Comparison of ENCODE assay signal across 8 mouse cellular contexts in genomic region chr9:66068971-66069391, GRCm38 (mm10). TPM values are rescaled to one million over a fixed set of nuclear protein-coding genes. Genes with fewer than 3 reads are reported as not detected.
DNase-seq lines count a peak whose midpoint lies in the region; ATAC-seq and TF ChIP-seq lines count a peak whose summit lies in the region.

No protein-coding gene starts in this region.

- peaks cover 48% of the 10 kb centered on the region for H3K4me1 ChIP-seq in E14TG2a.4 (replicated peaks; ENCODE audit: low read depth, low read length)
- peaks cover 54% of the 10 kb centered on the region for H3K4me1 ChIP-seq in liver, embryonic 12.5 days
- H3K4me1 ChIP-seq in neural tube, embryonic 11.5 days (ENCODE audit: control insufficient read depth, insufficient read depth, low read length), result no peaks in the 10 kb centered on the region

- peaks cover 35% of the 10 kb centered on the region for H3K27me3 ChIP-seq in E14TG2a.4 (ENCODE audit: insufficient read depth, low read length)
- H3K27me3 ChIP-seq in liver, embryonic 12.5 days (replicated peaks), result peaks cover 34% of the 10 kb centered on the region
- peaks cover 26% of the 10 kb centered on the region for H3K27me3 ChIP-seq in neural tube, embryonic 11.5 days (ENCODE audit: control insufficient read depth, insufficient read depth, low read length)

- peak; percentile 46 for DNase-seq in gastrocnemius, postnatal 10 days
- DNase-seq in gastrocnemius, postnatal 14 days, result no peak
- peak; percentile 52 to 67 for DNase-seq in cerebellum, postnatal 25 days
- peak; percentile 33 for DNase-seq in heart, postnatal 4 days
- DNase-seq in neural tube, embryonic 11.5 days (ENCODE audit: low spot score), result peak; percentile 43

- peak overlapping the region; percentile 83 for H3K9ac ChIP-seq in liver, embryonic 12.5 days
- H3K9ac ChIP-seq in neural tube, embryonic 11.5 days (ENCODE audit: low read length), result peak overlapping the region; percentile 47

- intact Hi-C loops in gastrocnemius, postnatal 14 days (cut with DNase I; ENCODE audit: low total_unique reads), result no loop called here

- TF ChIP-seq CTCF in E14TG2a.4 (conservative IDR thresholded peaks at IDR 0.05; ENCODE audit: low read length), result no peak

- ATAC-seq in liver, embryonic 12.5 days, result peak; percentile 28
- ATAC-seq in neural tube, embryonic 11.5 days (ENCODE audit: insufficient read depth, low FRiP score, low TSS enrichment), result no peak
- no peak for ATAC-seq in megakaryocyte progenitor cell, adult 5-6 weeks (replicated peaks; ENCODE audit: poor library complexity)

- H3K36me3 ChIP-seq in E14TG2a.4 (ENCODE audit: insufficient read depth, low read length), result peaks cover 33% of the 10 kb centered on the region
- H3K36me3 ChIP-seq in liver, embryonic 12.5 days, result peaks cover 39% of the 10 kb centered on the region
- H3K36me3 ChIP-seq in neural tube, embryonic 11.5 days (ENCODE audit: control insufficient read depth, insufficient read depth, low read length), result peaks cover 15% of the 10 kb centered on the region

- H3K9me3 ChIP-seq in E14TG2a.4 (ENCODE audit: low read length), result no peaks in the 10 kb centered on the region
- no peaks in the 10 kb centered on the region for H3K9me3 ChIP-seq in liver, embryonic 12.5 days (replicated peaks)
- H3K9me3 ChIP-seq in neural tube, embryonic 11.5 days (ENCODE audit: control insufficient read depth, low read length), result no peaks in the 10 kb centered on the region

- H3K27ac ChIP-seq in liver, embryonic 12.5 days, result peak overlapping the region; percentile 79
- no peak overlapping the region for H3K27ac ChIP-seq in neural tube, embryonic 11.5 days (ENCODE audit: low read depth, low read length)

- 3% methylated on average over 30 of the region's 30 CpGs for WGBS in liver, embryonic 12.5 days (ENCODE audit: insufficient replicate concordance)
- under 1% methylated on average over 30 of the region's 30 CpGs for WGBS in neural tube, embryonic 11.5 days

- H3K4me3 ChIP-seq in E14TG2a.4 (replicated peaks; ENCODE audit: low read length), result peak overlapping the region; percentile 92
- H3K4me3 ChIP-seq in liver, embryonic 12.5 days, result peak overlapping the region; percentile 71
- H3K4me3 ChIP-seq in neural tube, embryonic 11.5 days (ENCODE audit: low read depth, low read length), result peak overlapping the region; percentile 45

- H3K4me2 ChIP-seq in liver, embryonic 12.5 days, result peak overlapping the region; percentile 78
- H3K4me2 ChIP-seq in neural tube, embryonic 11.5 days (ENCODE audit: low read depth), result peak overlapping the region; percentile 85

RNA-seq across cellular contexts. Expression of gene Snx22, which starts 0.5 kb away (rescaled TPM):
- 1 to 10 TPM in 1 of 2 experiments, under 1 TPM in 1; 0.80 to 1.4 TPM for total RNA-seq in gastrocnemius, postnatal 10 days (2021)
- total RNA-seq in gastrocnemius, postnatal 14 days (2021), result under 1 TPM; 0.41 to 0.55 TPM
- 1 to 10 TPM; 1.1 to 1.2 TPM for total RNA-seq in heart, postnatal 4 days (2021)
- polyA plus RNA-seq in liver, embryonic 12.5 days (2016; fragmentation: Nextera tagmentation; extraction: Ambion mirVana), result 29.6 and 33.4 TPM in 2 replicates
- polyA plus RNA-seq in neural tube, embryonic 11.5 days (2014; fragmentation: Nextera tagmentation; extraction: Ambion mirVana), result 3.4 and 4.9 TPM in 2 replicates
- total RNA-seq in megakaryocyte progenitor cell, adult 5-6 weeks (2015), result 0.17 and 0.37 TPM in 2 replicates
- 0.81 and 0.96 TPM in 2 replicates for total RNA-seq in megakaryocyte progenitor cell, adult 5-6 weeks (2017)

RNA-seq across cellular contexts. Expression of gene Ppib, which starts 9.0 kb away (rescaled TPM):
- 100 to 1,000 TPM; 204 to 237 TPM for total RNA-seq in gastrocnemius, postnatal 10 days (2021)
- 100 to 1,000 TPM; 114 to 138 TPM for total RNA-seq in gastrocnemius, postnatal 14 days (2021)
- total RNA-seq in heart, postnatal 4 days (2021), result 100 to 1,000 TPM; 284 to 297 TPM
- polyA plus RNA-seq in liver, embryonic 12.5 days (2016; fragmentation: Nextera tagmentation; extraction: Ambion mirVana), result 392 and 399 TPM in 2 replicates
- polyA plus RNA-seq in neural tube, embryonic 11.5 days (2014; fragmentation: Nextera tagmentation; extraction: Ambion mirVana), result 517 and 527 TPM in 2 replicates
- total RNA-seq in megakaryocyte progenitor cell, adult 5-6 weeks (2015), result 466 and 518 TPM in 2 replicates
- 761 and 799 TPM in 2 replicates for total RNA-seq in megakaryocyte progenitor cell, adult 5-6 weeks (2017)

RNA-seq across cellular contexts. Expression of gene Snx1, which starts 57.4 kb away (rescaled TPM):
- 10 to 100 TPM; 36.4 to 42.5 TPM for total RNA-seq in gastrocnemius, postnatal 10 days (2021)
- total RNA-seq in gastrocnemius, postnatal 14 days (2021), result 10 to 100 TPM; 23.8 to 24.0 TPM
- 10 to 100 TPM; 39.3 to 40.4 TPM for total RNA-seq in heart, postnatal 4 days (2021)
- 89.6 and 95.1 TPM in 2 replicates for polyA plus RNA-seq in liver, embryonic 12.5 days (2016; fragmentation: Nextera tagmentation; extraction: Ambion mirVana)
- 127 and 131 TPM in 2 replicates for polyA plus RNA-seq in neural tube, embryonic 11.5 days (2014; fragmentation: Nextera tagmentation; extraction: Ambion mirVana)
- total RNA-seq in megakaryocyte progenitor cell, adult 5-6 weeks (2015), result 54.4 and 54.8 TPM in 2 replicates
- total RNA-seq in megakaryocyte progenitor cell, adult 5-6 weeks (2017), result 104 and 107 TPM in 2 replicates

RNA-seq across cellular contexts. Expression of gene Ciao2a, which starts 57.4 kb away (rescaled TPM):
- 10 to 100 TPM; 39.6 to 46.0 TPM for total RNA-seq in gastrocnemius, postnatal 10 days (2021)
- total RNA-seq in gastrocnemius, postnatal 14 days (2021), result 10 to 100 TPM; 35.7 to 38.3 TPM
- 10 to 100 TPM; 99.1 to 99.6 TPM for total RNA-seq in heart, postnatal 4 days (2021)
- 199 TPM in 2 replicates for polyA plus RNA-seq in liver, embryonic 12.5 days (2016; fragmentation: Nextera tagmentation; extraction: Ambion mirVana)
- 126 and 131 TPM in 2 replicates for polyA plus RNA-seq in neural tube, embryonic 11.5 days (2014; fragmentation: Nextera tagmentation; extraction: Ambion mirVana)
- 306 and 323 TPM in 2 replicates for total RNA-seq in megakaryocyte progenitor cell, adult 5-6 weeks (2015)
- total RNA-seq in megakaryocyte progenitor cell, adult 5-6 weeks (2017), result 166 and 204 TPM in 2 replicates
